Mouse (Mus musculus): ENCODE measurements around the gene Prmt3. TPM values are rescaled to one million over a fixed set of nuclear protein-coding genes. Genes with fewer than 3 reads are reported as not detected.
A peak's percentile ranks its signal among the peaks of the same experiment; 100 is the strongest.

The Prmt3 gene
- polyA plus RNA-seq, 1 experiment from 2014 or later, result 50.6 TPM

DNA sequence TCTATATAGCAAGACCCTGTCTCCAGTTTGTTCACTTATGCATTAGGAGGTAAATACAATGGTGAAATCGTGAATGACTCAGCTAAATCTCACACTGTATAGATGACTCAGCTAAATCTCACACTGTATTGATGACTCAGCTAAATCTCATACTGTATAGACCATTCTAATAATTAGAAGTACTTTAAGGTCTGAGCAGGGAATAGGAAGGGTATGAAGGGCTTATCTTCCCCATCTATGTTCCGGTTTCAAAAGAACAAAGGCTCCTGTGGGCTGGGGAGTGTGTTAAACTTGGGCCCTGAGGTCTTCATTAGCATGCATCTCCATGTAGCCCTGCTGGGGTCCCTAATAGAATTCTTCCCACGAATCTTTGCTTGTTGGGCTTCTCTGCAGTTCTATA is 85.6 kb downstream of the Prmt3 start:
- peak; percentile 43; the same call in 1 of the 2 replicates for ATAC-seq

DNA sequence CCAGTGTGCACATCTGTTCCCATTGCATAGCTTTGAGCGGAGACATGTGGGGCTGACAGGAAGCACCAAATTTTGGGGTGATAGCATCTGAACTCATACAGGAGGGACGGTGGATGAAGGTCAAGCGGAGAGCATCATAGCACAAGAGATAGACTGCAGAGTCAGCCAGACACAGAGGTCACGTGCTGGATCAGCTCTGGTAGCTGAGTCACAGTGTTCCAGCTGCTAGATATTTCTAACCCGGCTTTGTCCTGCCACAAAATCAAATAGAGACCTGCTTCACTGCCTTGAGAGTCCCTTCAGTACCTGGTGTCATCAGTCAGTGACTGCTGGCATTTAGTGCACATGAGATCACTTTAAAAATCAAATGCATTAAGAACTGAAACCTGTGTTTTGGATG is 91.5 kb downstream of the Prmt3 start:
- Histone ChIP-seq H3K4me1 (replicated peaks) (no peaks in the 10 kb centered on the region), H3K36me3 (no peaks in the 10 kb centered on the region), H3K4me3 (replicated peaks) (no peak overlapping the region), H3K27ac (no peak overlapping the region), H3K27me3 (no peaks in the 10 kb centered on the region), H3K9ac (replicated peaks) (no peak overlapping the region), H3K4me2 (replicated peaks) (no peak overlapping the region), H3K9me3 (no peaks in the 10 kb centered on the region)
- WGBS, result 80% methylated on average over 5 of the region's 5 CpGs
- no peak for ATAC-seq

More for the DNA sequence above, 85.6 kb downstream of the Prmt3 start:
- Histone ChIP-seq H3K27ac (no peak overlapping the region), H3K27me3 (no peaks in the 10 kb centered on the region), H3K4me2 (replicated peaks) (no peak overlapping the region), H3K4me1 (replicated peaks) (peaks cover 5% of the 10 kb centered on the region; the same call in 1 of the 2 replicates), H3K9ac (replicated peaks) (no peak overlapping the region), H3K9me3 (no peaks in the 10 kb centered on the region), H3K36me3 (peaks cover 10% of the 10 kb centered on the region; the same call in 1 of the 2 replicates), H3K4me3 (replicated peaks) (no peak overlapping the region)
- WGBS, result 45% methylated on average over 3 of the region's 3 CpGs

DNA sequence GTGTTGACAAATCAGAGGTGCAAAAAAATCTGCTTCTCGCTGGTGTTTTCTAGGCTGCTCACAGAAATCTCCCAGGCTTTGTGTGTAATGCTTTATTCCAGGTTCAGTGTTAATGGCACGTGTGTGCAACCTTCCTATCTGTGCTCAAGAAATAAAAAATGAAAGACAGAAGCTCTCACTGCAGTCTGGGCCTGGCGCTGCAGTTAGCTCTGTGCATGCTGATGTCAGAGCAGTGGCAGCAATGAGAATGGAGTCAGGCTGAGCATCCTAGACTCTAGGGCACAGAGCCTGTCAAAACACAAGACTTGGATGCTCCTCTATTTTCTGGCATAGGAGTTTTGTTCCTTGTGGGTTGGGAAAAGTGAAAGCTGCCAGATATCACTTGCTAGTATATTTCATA is 92.1 kb downstream of the Prmt3 start:
- no peak overlapping the region for H3K9ac ChIP-seq (replicated peaks)
- H3K27ac ChIP-seq, result 0 out of 2 replicates have a peak overlapping the region, but pooled peaks have one; percentile 2
- peak; percentile 41; the same call in 1 of the 2 replicates for ATAC-seq
- H3K9me3 ChIP-seq, result no peaks in the 10 kb centered on the region
- WGBS, result 71% methylated on average over 3 of the region's 3 CpGs
- H3K4me3 ChIP-seq (replicated peaks), result no peak overlapping the region
- H3K4me2 ChIP-seq (replicated peaks), result no peak overlapping the region
- peaks cover under 1% of the 10 kb centered on the region; the same call in 1 of the 2 replicates for H3K27me3 ChIP-seq
- H3K36me3 ChIP-seq, result no peaks in the 10 kb centered on the region
- H3K4me1 ChIP-seq (replicated peaks), result no peaks in the 10 kb centered on the region

DNA sequence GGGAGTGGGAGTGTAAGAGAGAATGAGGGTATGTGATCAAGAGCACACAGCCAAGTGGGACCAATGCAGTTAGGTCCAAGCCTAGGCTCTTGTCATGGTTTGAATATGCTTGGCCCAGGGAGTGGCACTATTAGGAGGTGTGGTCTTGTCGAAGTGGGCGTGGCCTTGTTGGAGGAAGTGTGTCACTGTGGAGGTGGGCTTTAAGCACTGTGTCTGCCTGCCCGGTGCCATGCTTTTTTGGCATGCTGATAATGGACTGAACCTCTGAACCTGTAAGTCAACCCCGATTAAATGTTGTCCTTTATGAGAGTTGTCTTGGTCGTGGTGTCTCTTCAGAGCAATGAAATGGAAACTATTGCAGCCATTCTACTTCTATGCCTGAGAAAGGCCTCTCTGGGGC is 99.2 kb downstream of the Prmt3 start:
- WGBS, result 84% methylated on average over 5 of the region's 5 CpGs

DNA sequence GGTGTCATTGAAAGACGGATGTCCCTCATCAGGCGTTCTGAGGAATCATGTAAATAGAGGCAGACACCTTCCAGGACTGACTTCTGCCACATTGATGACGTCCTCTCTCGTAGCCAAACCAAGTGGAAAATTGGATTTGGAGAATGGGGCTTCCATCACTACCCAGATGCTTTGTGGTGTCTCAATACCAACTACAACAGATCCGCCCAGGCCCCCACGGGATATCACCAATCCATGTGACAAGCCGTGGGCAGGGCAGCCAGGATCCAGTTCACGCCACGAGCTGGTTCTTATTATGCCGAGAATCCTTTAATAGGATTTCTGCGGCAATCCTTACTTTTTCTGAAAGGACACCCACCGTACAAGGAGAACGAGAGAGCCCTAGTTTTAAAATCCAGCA is 100.9 kb downstream of the Prmt3 start:
- peak; percentile 52 for ATAC-seq
- WGBS, result 20% methylated on average over 13 of the region's 13 CpGs
- no peaks in the 10 kb centered on the region for H3K9me3 ChIP-seq

More for the DNA sequence above, 99.2 kb downstream of the Prmt3 start:
- H3K9me3 ChIP-seq, result no peaks in the 10 kb centered on the region
- no peak for ATAC-seq
- H3K27ac ChIP-seq, result no peak overlapping the region
- peaks cover 35% of the 10 kb centered on the region for H3K27me3 ChIP-seq
- H3K4me2 ChIP-seq (replicated peaks), result no peak overlapping the region
- peaks cover 23% of the 10 kb centered on the region for H3K4me1 ChIP-seq (replicated peaks)
- H3K36me3 ChIP-seq, result no peaks in the 10 kb centered on the region
- no peak overlapping the region for H3K9ac ChIP-seq (replicated peaks)
- H3K4me3 ChIP-seq (replicated peaks), result no peak overlapping the region

DNA sequence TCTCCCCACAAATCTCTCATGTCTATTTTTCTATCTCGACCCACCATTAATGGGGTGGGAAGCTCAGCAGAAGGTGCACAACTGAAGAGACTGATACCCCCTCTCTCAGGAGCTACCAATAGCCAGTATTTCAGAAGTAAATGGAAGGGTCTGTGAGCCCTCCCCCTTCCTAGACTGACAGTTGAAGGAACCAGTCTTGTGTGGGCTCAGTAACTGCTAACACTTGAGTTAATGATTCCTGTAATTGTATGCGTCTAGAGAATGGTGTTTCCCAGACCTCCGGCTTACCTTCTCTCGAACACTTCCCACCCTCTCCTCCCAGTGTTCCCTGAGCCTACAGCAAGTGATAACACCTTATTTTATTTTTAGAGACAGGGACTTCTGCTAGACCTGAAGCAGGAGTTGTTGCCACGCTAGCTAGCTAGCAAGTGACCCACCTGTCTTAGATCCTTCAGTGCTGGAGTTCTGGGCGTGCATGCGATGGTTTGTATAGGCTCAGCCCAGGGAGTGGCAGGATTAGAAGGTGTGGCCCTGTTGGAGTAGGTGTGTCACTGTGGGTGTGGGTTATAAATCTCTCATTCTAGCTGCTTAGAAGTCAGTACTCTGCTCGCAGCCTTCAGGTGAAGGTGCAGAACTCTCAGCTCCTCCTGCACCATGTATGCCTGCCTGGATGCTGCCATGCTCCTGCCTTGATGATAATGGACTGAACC is 102.0 kb downstream of the Prmt3 start:
- WGBS, result 83% methylated on average over 8 of the region's 8 CpGs
- H3K27me3 ChIP-seq, result peaks cover 35% of the 10 kb centered on the region
- H3K9ac ChIP-seq (replicated peaks), result no peak overlapping the region
- no peak for ATAC-seq
- no peaks in the 10 kb centered on the region for H3K9me3 ChIP-seq
- H3K4me2 ChIP-seq (replicated peaks), result no peak overlapping the region
- no peak overlapping the region for H3K4me3 ChIP-seq (replicated peaks)
- peaks cover 32% of the 10 kb centered on the region for H3K4me1 ChIP-seq (replicated peaks)
- H3K27ac ChIP-seq, result no peak overlapping the region
- no peaks in the 10 kb centered on the region for H3K36me3 ChIP-seq

More for the DNA sequence above, 100.9 kb downstream of the Prmt3 start:
- H3K27me3 ChIP-seq, result peaks cover 35% of the 10 kb centered on the region
- H3K36me3 ChIP-seq, result no peaks in the 10 kb centered on the region
- H3K27ac ChIP-seq, result peak overlapping the region; percentile 51; the same call in 1 of the 2 replicates
- peaks cover 32% of the 10 kb centered on the region for H3K4me1 ChIP-seq (replicated peaks)
- H3K4me2 ChIP-seq (replicated peaks), result peak overlapping the region; percentile 40
- 0 out of 2 replicates have a peak overlapping the region, but pooled peaks have one; percentile 10 for H3K9ac ChIP-seq (replicated peaks)
- no peak overlapping the region for H3K4me3 ChIP-seq (replicated peaks)

DNA sequence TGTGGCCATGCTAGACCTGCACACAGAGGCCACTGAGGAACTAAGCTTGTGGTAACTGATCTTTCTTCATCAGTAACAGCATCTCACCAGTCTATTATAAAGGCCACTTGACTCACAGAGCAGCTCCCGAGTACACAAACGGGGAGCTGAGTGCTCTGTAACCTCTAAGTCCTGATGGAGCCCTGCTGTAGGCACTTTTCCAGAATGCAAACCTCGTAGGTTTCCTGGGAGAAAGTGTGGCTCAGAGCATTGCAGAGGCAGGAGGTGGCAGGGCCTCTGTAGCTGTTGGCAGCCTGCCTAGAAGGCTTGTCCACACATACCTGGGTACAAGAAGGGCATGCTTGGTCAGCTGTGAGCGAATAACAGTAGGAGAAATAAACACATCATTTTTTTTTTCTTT is 104.1 kb downstream of the Prmt3 start:
- Histone ChIP-seq H3K27ac (peak overlapping the region; percentile 69), H3K9ac (replicated peaks) (0 out of 2 replicates have a peak overlapping the region, but pooled peaks have one; percentile 29), H3K4me1 (replicated peaks) (peaks cover 32% of the 10 kb centered on the region), H3K9me3 (no peaks in the 10 kb centered on the region), H3K4me3 (replicated peaks) (no peak overlapping the region), H3K4me2 (replicated peaks) (no peak overlapping the region), H3K27me3 (peaks cover 22% of the 10 kb centered on the region; the same call in 1 of the 2 replicates), H3K36me3 (no peaks in the 10 kb centered on the region)
- WGBS, result 31% methylated on average over 4 of the region's 4 CpGs
- ATAC-seq, result peak; percentile 34; the same call in 1 of the 2 replicates

DNA sequence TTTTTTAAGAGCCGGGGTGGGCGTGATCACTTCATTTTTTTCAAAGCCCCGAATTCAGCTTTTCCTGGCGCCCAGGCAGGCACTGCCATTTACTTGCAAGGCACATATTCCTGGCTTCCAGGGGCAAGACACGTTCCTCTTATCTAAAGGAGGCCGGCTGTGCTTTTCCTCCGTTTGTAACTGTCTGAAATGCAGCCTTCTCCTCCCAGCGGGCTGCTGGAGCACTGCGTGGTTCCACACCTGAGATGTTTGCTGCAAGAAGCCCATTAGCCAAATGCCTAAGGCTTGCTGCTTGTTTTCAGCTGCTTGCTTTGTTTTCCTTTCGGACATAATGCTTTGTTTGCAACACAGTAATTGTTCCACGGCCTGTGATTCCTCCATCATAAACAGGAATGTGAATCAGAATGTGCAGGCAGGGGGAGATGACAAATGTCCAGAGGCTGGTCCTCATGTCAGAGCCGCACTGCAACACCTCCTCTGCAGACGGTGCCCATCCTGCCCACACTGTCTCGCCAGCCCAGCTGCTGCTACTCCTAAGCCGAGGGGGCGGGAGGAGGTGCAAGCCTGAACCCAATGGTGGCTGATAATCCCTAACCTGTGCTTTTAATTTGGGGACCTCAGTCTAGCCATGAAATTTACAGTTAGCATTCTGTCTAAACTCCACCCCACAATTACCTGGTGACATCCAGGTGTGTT is 104.7 kb downstream of the Prmt3 start:
- no peaks in the 10 kb centered on the region for H3K36me3 ChIP-seq
- peak overlapping the region; percentile 29; the same call in 1 of the 2 replicates for H3K9ac ChIP-seq (replicated peaks)
- peaks cover 32% of the 10 kb centered on the region for H3K4me1 ChIP-seq (replicated peaks)
- H3K4me2 ChIP-seq (replicated peaks), result peak overlapping the region; percentile 17
- H3K27ac ChIP-seq, result peak overlapping the region; percentile 69
- H3K9me3 ChIP-seq, result no peaks in the 10 kb centered on the region
- peaks cover 17% of the 10 kb centered on the region; the same call in 1 of the 2 replicates for H3K27me3 ChIP-seq
- no peak overlapping the region for H3K4me3 ChIP-seq (replicated peaks)
- ATAC-seq, result peak; percentile 72
- 27% methylated on average over 16 of the region's 16 CpGs for WGBS

DNA sequence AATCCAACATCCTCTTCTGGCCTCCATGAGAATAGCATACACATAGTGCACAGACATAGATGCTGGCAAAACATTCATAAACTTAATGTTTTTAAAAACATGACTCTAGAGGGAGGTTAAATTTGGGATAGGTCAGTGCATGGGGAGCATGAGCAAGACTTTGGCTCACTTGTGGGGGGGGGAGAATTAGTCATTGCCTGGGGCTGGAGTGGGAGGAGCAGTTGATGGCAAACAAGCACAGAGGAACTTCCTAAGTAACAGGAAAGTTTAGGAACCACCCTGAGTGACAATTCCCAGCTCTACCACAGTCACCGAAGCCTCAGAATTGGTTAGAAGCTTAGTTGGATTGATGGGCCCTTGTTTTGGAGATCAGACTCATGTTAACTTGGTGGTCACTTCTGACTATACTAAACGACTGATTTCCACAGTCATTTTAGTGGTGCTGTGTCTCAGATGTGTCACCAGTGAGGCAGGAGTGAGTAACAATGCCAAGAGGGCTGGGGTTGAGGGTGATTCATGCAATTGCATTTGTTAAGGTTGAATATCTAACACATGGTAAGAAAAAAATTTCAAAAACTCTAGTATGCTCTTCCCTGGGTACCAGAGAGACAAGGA is 109.7 kb downstream of the Prmt3 start:
- 86% methylated on average over 2 of the region's 2 CpGs for WGBS
- no peaks in the 10 kb centered on the region for H3K9me3 ChIP-seq
- no peak overlapping the region for H3K4me3 ChIP-seq (replicated peaks)
- peaks cover 4% of the 10 kb centered on the region for H3K4me1 ChIP-seq (replicated peaks)
- no peak for ATAC-seq
- no peak overlapping the region for H3K4me2 ChIP-seq (replicated peaks)
- H3K27ac ChIP-seq, result no peak overlapping the region
- no peaks in the 10 kb centered on the region for H3K27me3 ChIP-seq
- no peaks in the 10 kb centered on the region for H3K36me3 ChIP-seq
- H3K9ac ChIP-seq (replicated peaks), result no peak overlapping the region

DNA sequence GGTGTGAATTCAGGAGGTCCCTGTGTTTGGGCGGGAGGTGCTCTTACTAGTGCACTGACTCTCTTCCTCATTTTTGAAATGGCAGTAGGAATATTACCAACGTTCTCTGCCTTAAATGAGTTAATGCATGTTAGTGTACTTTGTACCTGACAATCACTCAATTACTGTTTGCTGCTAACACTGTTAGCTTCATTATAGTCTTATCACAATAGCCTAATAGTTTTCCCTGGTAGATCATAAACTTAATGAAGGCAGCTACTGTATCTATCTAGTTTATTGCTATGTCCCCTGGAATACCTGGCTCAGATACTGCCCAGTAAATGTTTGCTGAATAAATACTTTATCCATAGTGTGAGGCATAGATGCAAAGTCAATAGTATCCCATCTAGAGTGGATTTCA is 116.6 kb downstream of the Prmt3 start:
- Histone ChIP-seq H3K27ac (no peak overlapping the region), H3K9me3 (no peaks in the 10 kb centered on the region), H3K27me3 (no peaks in the 10 kb centered on the region), H3K36me3 (no peaks in the 10 kb centered on the region), H3K4me1 (replicated peaks) (no peaks in the 10 kb centered on the region), H3K4me2 (replicated peaks) (no peak overlapping the region), H3K4me3 (replicated peaks) (no peak overlapping the region), H3K9ac (replicated peaks) (no peak overlapping the region)
- no peak for ATAC-seq
- WGBS, result 92% methylated on average over 2 of the region's 2 CpGs

DNA sequence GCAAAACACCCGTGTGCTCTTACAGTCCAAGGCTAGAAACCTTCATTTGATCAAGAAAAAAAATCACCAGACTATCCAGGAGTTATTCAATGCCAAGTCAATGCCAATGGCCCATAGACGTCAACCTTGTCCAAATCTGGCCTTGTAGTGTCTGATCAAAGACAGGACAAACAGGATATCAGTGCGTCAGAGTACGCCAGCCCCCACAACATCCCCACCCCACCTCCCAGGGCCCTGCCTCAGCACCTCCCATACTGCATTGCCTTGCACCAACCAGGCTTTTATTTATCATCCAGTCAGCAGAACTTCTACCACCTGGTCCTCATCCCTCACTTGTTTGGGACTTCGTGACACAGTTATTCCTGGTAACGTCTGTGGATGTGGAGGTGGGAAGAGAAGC is 117.2 kb downstream of the Prmt3 start:
- no peak for ATAC-seq
- H3K36me3 ChIP-seq, result no peaks in the 10 kb centered on the region
- peaks cover 4% of the 10 kb centered on the region; the same call in 1 of the 2 replicates for H3K27me3 ChIP-seq
- H3K4me3 ChIP-seq (replicated peaks), result no peak overlapping the region
- WGBS, result 87% methylated on average over 6 of the region's 6 CpGs
- H3K4me2 ChIP-seq (replicated peaks), result no peak overlapping the region
- H3K27ac ChIP-seq, result no peak overlapping the region
- H3K4me1 ChIP-seq (replicated peaks), result no peaks in the 10 kb centered on the region
- no peak overlapping the region for H3K9ac ChIP-seq (replicated peaks)
- no peaks in the 10 kb centered on the region for H3K9me3 ChIP-seq
